Mouse (Mus musculus) hindbrain, embryonic 11.5 days (tissue): Measurements from ENCODE around the gene Fbln2. TPM values are rescaled to one million over a fixed set of nuclear protein-coding genes. Genes with fewer than 3 reads are reported as not detected.

ENCODE experiments used
- ATAC-seq: fragments of 200-750 bp; cut with Nextera tagmentation; 2 replicates; pipeline ENCODE4 v1.8.0; 2017; ENCODE audit warnings: mild to moderate bottlenecking, moderate TSS enrichment, moderate library complexity; ENCODE audit not compliant: low FRiP score
- DNase-seq: peaks from one replicate; pipeline ENCODE4 v3.0.0-alpha.2; 2015; ENCODE audit warnings: low spot score
- H3K27ac ChIP-seq: fragments of 300-500 bp; sonication (generic); 2 replicates; pipeline ENCODE4 v1.5.1; 2014; ENCODE audit warnings: mild to moderate bottlenecking, low read depth, low read length
- H3K27me3 ChIP-seq: fragments of 300-500 bp; sonication (generic); 2 replicates; pipeline ENCODE4 v1.6.1; 2014; ENCODE audit warnings: mild to moderate bottlenecking, low read length, moderate library complexity, mixed read lengths; ENCODE audit not compliant: control insufficient read depth, insufficient read depth
- H3K36me3 ChIP-seq: fragments of 300-500 bp; sonication (generic); 2 replicates; pipeline ENCODE4 v1.6.1; 2014; ENCODE audit warnings: mild to moderate bottlenecking, low read length, moderate library complexity, mixed read lengths; ENCODE audit not compliant: control insufficient read depth, insufficient read depth
- H3K4me1 ChIP-seq: fragments of 300-500 bp; sonication (generic); replicated peaks from 2 replicates; pipeline ENCODE4 v1.6.1; 2014; ENCODE audit warnings: low read length, mixed read lengths; ENCODE audit not compliant: control insufficient read depth, insufficient read depth
- H3K4me2 ChIP-seq: fragments of 300-500 bp; sonication (generic); replicated peaks from 2 replicates; pipeline ENCODE4 v1.6.1; 2014; ENCODE audit warnings: mild to moderate bottlenecking, low read depth, low read length
- H3K4me3 ChIP-seq: fragments of 300-500 bp; sonication (generic); 2 replicates; pipeline ENCODE4 v1.5.1; 2014; ENCODE audit warnings: low read depth, low read length
- H3K9ac ChIP-seq: fragments of 300-500 bp; sonication (generic); 2 replicates; pipeline ENCODE4 v1.6.1; 2014; ENCODE audit warnings: low read depth, low read length
- H3K9me3 ChIP-seq: fragments of 300-500 bp; sonication (generic); 2 replicates; pipeline ENCODE4 v1.6.1; 2016; ENCODE audit warnings: low read length; ENCODE audit not compliant: control insufficient read depth
- WGBS: fragments of 180-500 bp; shearing (Covaris S2); extraction: QIAGEN DNeasy Blood & Tissue Kit; methylation state at CpG from one replicate; pipeline ENCODE4 v1.1.7; 2014; 5-methylcytosine and 5-hydroxymethylcytosine counted together
- polyA plus RNA-seq: library from polyadenylated mRNA; unstranded; fragments of >200 nt; fragmentation: Nextera tagmentation; extraction: Ambion mirVana; gene quantifications from 2 replicates; pipeline ENCODE4 v1.2.1, GENCODE M21; 2014

Fbln2 gene
- polyA plus RNA-seq, 1 experiment from 2014 or later = 36.5 TPM

DNA sequence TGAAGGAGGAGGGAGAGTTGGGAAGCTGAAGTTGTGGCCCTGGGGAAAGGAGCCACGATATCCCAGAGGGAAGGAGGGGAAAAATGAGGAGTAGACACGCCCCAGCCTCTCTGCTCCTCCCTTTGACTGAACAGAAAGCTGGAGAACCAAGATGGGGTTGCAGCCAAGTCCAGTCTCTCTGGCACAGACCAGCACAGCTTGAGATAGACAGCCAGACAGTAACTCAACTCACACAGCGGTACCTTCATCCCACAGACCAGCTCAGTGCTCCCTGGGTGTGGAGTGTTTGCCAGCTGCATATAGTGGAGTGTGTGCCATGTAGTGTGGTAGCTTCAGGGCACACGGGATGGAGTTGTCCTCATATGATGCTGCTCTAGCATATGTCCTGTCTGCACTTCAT, 16.7 kb downstream of the Fbln2 start:
- no peaks in the 10 kb centered on the region for H3K27me3 ChIP-seq
- H3K9ac ChIP-seq = no peak overlapping the region
- H3K4me3 ChIP-seq = no peak overlapping the region
- no peaks in the 10 kb centered on the region for H3K36me3 ChIP-seq
- no peak for ATAC-seq
- 71% methylated on average over 4 of the region's 4 CpGs for whole genome bisulfite sequencing
- no peaks in the 10 kb centered on the region for H3K4me1 ChIP-seq
- DNase-seq = no peak
- H3K4me2 ChIP-seq = no peak overlapping the region
- H3K27ac ChIP-seq = no peak overlapping the region
- no peaks in the 10 kb centered on the region for H3K9me3 ChIP-seq

- no peaks in the 10 kb centered on the region for H3K9me3 ChIP-seq
- H3K36me3 ChIP-seq = no peaks in the 10 kb centered on the region
- no peak overlapping the region for H3K9ac ChIP-seq
- no peaks in the 10 kb centered on the region for H3K27me3 ChIP-seq
- no peak overlapping the region for H3K4me2 ChIP-seq
- no peak overlapping the region for H3K4me3 ChIP-seq
- no peaks in the 10 kb centered on the region; the same call in 1 of the 2 replicates for H3K4me1 ChIP-seq
- no peak for DNase-seq
- WGBS = 94% methylated on average over 5 of the region's 5 CpGs
- ATAC-seq = no peak
- no peak overlapping the region for H3K27ac ChIP-seq
Measured at GRCm38 (mm10) chr6:91231000-91231399, 18.7 kb downstream of the Fbln2 start.

- no peaks in the 10 kb centered on the region for H3K36me3 ChIP-seq
- no peaks in the 10 kb centered on the region; the same call in 1 of the 2 replicates for H3K4me1 ChIP-seq
- H3K27me3 ChIP-seq = no peaks in the 10 kb centered on the region
- H3K4me3 ChIP-seq = no peak overlapping the region
- DNase-seq = no peak
- no peak for ATAC-seq
- H3K27ac ChIP-seq = no peak overlapping the region
- H3K9me3 ChIP-seq = no peaks in the 10 kb centered on the region
- 80% methylated on average over 4 of the region's 4 CpGs for WGBS
- H3K9ac ChIP-seq = no peak overlapping the region
- no peak overlapping the region for H3K4me2 ChIP-seq
Measured at GRCm38 (mm10) chr6:91231523-91231922, 19.3 kb downstream of the Fbln2 start.

DNA sequence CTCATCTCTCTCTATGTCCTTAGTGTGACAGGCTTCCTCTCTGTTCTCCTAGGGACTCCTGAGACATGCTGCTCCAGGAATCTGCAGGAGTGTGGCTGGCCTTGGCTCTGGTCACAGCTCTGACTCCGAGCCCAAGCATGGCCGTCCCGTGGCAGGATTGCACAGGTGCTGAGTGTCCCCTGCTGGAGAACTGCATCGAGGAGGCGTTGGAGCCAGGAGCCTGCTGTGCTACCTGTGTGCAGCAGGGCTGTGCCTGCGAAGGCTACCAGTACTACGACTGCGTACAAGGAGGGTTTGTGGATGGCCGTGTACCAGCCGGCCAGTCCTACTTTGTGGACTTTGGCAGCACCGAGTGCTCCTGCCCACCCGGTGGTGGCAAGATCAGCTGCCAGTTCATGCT, 20.8 kb downstream of the Fbln2 start:
- Histone ChIP-seq H3K27me3 (no peaks in the 10 kb centered on the region), H3K9me3 (no peaks in the 10 kb centered on the region), H3K4me3 (no peak overlapping the region), H3K4me1 (no peaks in the 10 kb centered on the region; the same call in 1 of the 2 replicates), H3K27ac (no peak overlapping the region), H3K9ac (no peak overlapping the region), H3K36me3 (no peaks in the 10 kb centered on the region), H3K4me2 (no peak overlapping the region)
- DNase-seq (no peak), ATAC-seq (no peak)
- 84% methylated on average over 12 of the region's 12 CpGs for WGBS

DNA sequence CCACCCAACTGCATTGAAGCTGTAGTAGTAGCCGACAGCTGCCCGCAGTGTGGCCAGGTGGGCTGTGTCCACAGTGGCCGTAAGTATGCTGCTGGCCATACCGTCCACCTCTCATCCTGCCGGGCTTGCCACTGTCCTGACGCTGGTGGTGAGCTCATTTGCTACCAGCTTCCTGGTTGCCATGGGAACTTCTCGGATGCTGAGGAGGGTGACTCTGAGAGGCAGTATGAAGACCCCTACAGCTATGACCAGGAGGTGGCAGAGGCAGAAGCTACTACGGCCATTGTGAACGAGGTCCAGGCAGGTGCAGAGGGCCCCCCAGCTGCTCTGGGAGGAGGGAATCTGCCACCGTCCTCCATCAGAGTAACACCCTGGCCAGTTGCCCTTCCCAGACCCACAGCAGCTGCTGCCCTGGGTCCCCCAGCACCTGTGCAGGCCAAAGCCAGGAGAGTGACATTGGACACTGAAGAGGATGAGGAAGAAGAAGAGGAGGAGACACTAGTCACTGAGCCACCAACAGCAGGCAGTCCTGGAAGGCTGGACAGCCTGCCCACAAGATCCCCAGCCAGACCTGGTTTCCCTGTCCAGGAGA, 21.3 kb downstream of the Fbln2 start:
- ATAC-seq = no peak
- Histone ChIP-seq H3K36me3 (no peaks in the 10 kb centered on the region), H3K4me1 (no peaks in the 10 kb centered on the region; the same call in 1 of the 2 replicates), H3K27me3 (no peaks in the 10 kb centered on the region), H3K9ac (no peak overlapping the region; the same call in 1 of the 2 replicates), H3K27ac (no peak overlapping the region), H3K9me3 (no peaks in the 10 kb centered on the region), H3K4me2 (no peak overlapping the region), H3K4me3 (no peak overlapping the region)
- WGBS = 67% methylated on average over 10 of the region's 10 CpGs
- DNase-seq = no peak

DNA sequence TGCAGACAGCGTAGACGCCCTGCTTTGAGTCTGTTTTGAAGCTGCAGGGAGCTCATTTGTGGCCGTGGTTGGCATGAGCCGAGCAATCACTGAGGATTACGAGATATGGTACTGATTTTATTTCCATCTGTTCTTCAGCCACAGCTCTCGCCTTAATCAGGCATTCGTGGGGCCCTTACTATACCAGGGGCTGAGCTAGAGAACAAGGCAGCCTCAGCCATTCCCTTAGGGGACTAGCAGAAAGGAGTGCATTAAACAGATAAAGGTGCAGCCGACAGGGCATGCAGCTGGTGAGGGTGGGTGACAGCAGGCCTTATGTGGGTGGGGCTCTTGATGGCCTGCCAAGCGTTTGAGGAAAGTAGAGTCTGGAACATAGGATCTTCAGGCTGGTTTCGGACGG, 23.8 kb downstream of the Fbln2 start:
- Histone ChIP-seq H3K27ac (0 out of 2 replicates have a peak overlapping the region, but pooled peaks have one; percentile 33), H3K4me3 (no peak overlapping the region), H3K4me1 (no peaks in the 10 kb centered on the region; the same call in 1 of the 2 replicates), H3K9ac (no peak overlapping the region), H3K4me2 (no peak overlapping the region), H3K27me3 (no peaks in the 10 kb centered on the region), H3K9me3 (no peaks in the 10 kb centered on the region), H3K36me3 (no peaks in the 10 kb centered on the region)
- DNase-seq (no peak), ATAC-seq (no peak)
- WGBS = 61% methylated on average over 11 of the region's 11 CpGs

GRCm38 (mm10) chr6:91236429-91236828, 24.2 kb downstream of the Fbln2 start:
- Histone ChIP-seq H3K4me3 (no peak overlapping the region), H3K4me1 (no peaks in the 10 kb centered on the region; the same call in 1 of the 2 replicates), H3K9me3 (no peaks in the 10 kb centered on the region), H3K36me3 (no peaks in the 10 kb centered on the region), H3K9ac (no peak overlapping the region), H3K4me2 (no peak overlapping the region), H3K27me3 (no peaks in the 10 kb centered on the region), H3K27ac (no peak overlapping the region)
- DNase-seq = peak; percentile 60
- ATAC-seq = peak; percentile 35; the same call in 1 of the 2 replicates
- 40% methylated on average over 6 of the region's 6 CpGs for WGBS

DNA sequence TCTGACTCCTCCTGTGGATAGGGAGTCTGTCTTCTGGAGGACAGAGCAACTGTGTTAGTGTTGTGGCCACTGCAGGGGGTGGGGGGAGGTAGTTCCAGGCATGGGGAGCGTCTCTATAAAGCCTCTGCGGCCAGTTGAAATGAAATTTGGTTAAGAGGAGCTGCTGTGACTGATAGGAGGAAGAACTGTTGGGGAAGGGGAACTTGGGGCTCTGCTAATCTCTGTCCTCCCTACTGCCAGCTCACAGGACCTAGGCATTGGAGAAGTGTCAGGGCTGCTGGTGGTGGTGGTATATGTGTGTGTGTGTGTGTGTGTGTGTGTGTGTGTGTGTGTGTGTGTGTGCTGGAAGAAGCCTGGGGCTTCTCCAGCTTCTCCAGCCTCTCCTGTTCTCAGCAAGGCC, 25.0 kb downstream of the Fbln2 start:
- Histone ChIP-seq H3K27me3 (no peaks in the 10 kb centered on the region), H3K4me2 (no peak overlapping the region), H3K9me3 (no peaks in the 10 kb centered on the region), H3K36me3 (no peaks in the 10 kb centered on the region), H3K9ac (no peak overlapping the region), H3K4me1 (no peaks in the 10 kb centered on the region; the same call in 1 of the 2 replicates), H3K4me3 (no peak overlapping the region), H3K27ac (no peak overlapping the region)
- no peak for DNase-seq
- WGBS = 58% methylated on average over 2 of the region's 2 CpGs
- ATAC-seq = no peak

GRCm38 (mm10) chr6:91240537-91240936, 28.3 kb downstream of the Fbln2 start:
- peaks cover 3% of the 10 kb centered on the region; the same call in 1 of the 2 replicates for H3K4me1 ChIP-seq
- ATAC-seq (no peak), DNase-seq (no peak)
- no peaks in the 10 kb centered on the region for H3K36me3 ChIP-seq
- H3K9ac ChIP-seq = no peak overlapping the region
- H3K4me2 ChIP-seq = no peak overlapping the region
- H3K4me3 ChIP-seq = no peak overlapping the region
- H3K27me3 ChIP-seq = no peaks in the 10 kb centered on the region
- WGBS = 61% methylated on average over 2 of the region's 2 CpGs
- no peak overlapping the region for H3K27ac ChIP-seq
- no peaks in the 10 kb centered on the region for H3K9me3 ChIP-seq
